Mouse (Mus musculus): Measurements from ENCODE around the gene Dda1. TPM values are rescaled to one million over a fixed set of nuclear protein-coding genes. Genes with fewer than 3 reads are reported as not detected.

Gene Dda1
- polyA plus RNA-seq, 1 experiment from 2014 or later = 169 TPM

- Histone ChIP-seq H3K36me3 (peaks cover 69% of the 10 kb centered on the region), H3K4me3 (peak overlapping the region; percentile 96; the same call in 1 of the 2 replicates)
- DNase-seq (ENCODE audit: low spot score) = no peak
These were observed 1.9 kb downstream of the Dda1 start for GRCm38 (mm10) chr8:71470913-71471255.

GRCm38 (mm10) chr8:71471861-71472260 is 2.9 kb downstream of the Dda1 start:
- 94% methylated on average over 17 of the region's 17 CpGs for WGBS
- Histone ChIP-seq H3K4me3 (no peak overlapping the region), H3K4me1 (replicated peaks) (peaks cover 43% of the 10 kb centered on the region), H3K36me3 (peaks cover 62% of the 10 kb centered on the region), H3K27me3 (ENCODE audit: insufficient read depth, poor library complexity, severe bottlenecking) (no peaks in the 10 kb centered on the region), H3K9me3 (no peaks in the 10 kb centered on the region), H3K27ac (no peak overlapping the region)
- DNase-seq (ENCODE audit: low spot score) = no peak

More at GRCm38 (mm10) chr8:71470913-71471255, 1.9 kb downstream of the Dda1 start:
- Histone ChIP-seq H3K27ac (no peak overlapping the region), H3K9me3 (no peaks in the 10 kb centered on the region), H3K4me1 (replicated peaks) (peaks cover 35% of the 10 kb centered on the region), H3K27me3 (ENCODE audit: insufficient read depth, poor library complexity, severe bottlenecking) (no peaks in the 10 kb centered on the region)
- WGBS = 83% methylated on average over 5 of the region's 5 CpGs

GRCm38 (mm10) chr8:71472601-71473386 is 3.8 kb downstream of the Dda1 start:
- Histone ChIP-seq H3K27me3 (ENCODE audit: insufficient read depth, poor library complexity, severe bottlenecking) (peaks cover 6% of the 10 kb centered on the region; the same call in 1 of the 2 replicates), H3K4me1 (replicated peaks) (peaks cover 52% of the 10 kb centered on the region), H3K36me3 (peaks cover 58% of the 10 kb centered on the region), H3K4me3 (no peak overlapping the region), H3K9me3 (no peaks in the 10 kb centered on the region), H3K27ac (no peak overlapping the region)
- no peak for DNase-seq (ENCODE audit: low spot score)
- 82% methylated on average over 8 of the region's 8 CpGs for WGBS

GRCm38 (mm10) chr8:71474344-71474743 is 5.3 kb downstream of the Dda1 start:
- DNase-seq (ENCODE audit: low spot score) = no peak
- H3K4me1 ChIP-seq (replicated peaks) = peaks cover 51% of the 10 kb centered on the region
- 95% methylated on average over 18 of the region's 18 CpGs for WGBS
- H3K36me3 ChIP-seq = peaks cover 71% of the 10 kb centered on the region
- H3K9me3 ChIP-seq = no peaks in the 10 kb centered on the region
- H3K27me3 ChIP-seq (ENCODE audit: insufficient read depth, poor library complexity, severe bottlenecking) = peaks cover 20% of the 10 kb centered on the region
- H3K27ac ChIP-seq = no peak overlapping the region
- H3K4me3 ChIP-seq = no peak overlapping the region

- no peak for DNase-seq (ENCODE audit: low spot score)
- H3K27me3 ChIP-seq (ENCODE audit: insufficient read depth, poor library complexity, severe bottlenecking) = peaks cover 22% of the 10 kb centered on the region
- H3K36me3 ChIP-seq = peaks cover 78% of the 10 kb centered on the region
- no peaks in the 10 kb centered on the region for H3K9me3 ChIP-seq
- H3K4me3 ChIP-seq = peak overlapping the region; percentile 65
- WGBS = 88% methylated on average over 25 of the region's 25 CpGs
- peak overlapping the region; percentile 89; the same call in 1 of the 2 replicates for H3K27ac ChIP-seq
- peaks cover 45% of the 10 kb centered on the region for H3K4me1 ChIP-seq (replicated peaks)
These were observed 6.0 kb downstream of the Dda1 start for GRCm38 (mm10) chr8:71474785-71475701.

GRCm38 (mm10) chr8:71475702-71476075 is 6.7 kb downstream of the Dda1 start:
- peaks cover 26% of the 10 kb centered on the region for H3K27me3 ChIP-seq (ENCODE audit: insufficient read depth, poor library complexity, severe bottlenecking)
- WGBS = 34% methylated on average over 4 of the region's 4 CpGs

GRCm38 (mm10) chr8:71476099-71476940 is 7.3 kb downstream of the Dda1 start:
- H3K4me3 ChIP-seq = peak overlapping the region; percentile 65
- WGBS = under 1% methylated on average over 120 of the region's 121 CpGs
- peak; percentile 78 for DNase-seq (ENCODE audit: low spot score)
- H3K9me3 ChIP-seq = no peaks in the 10 kb centered on the region
- H3K36me3 ChIP-seq = peaks cover 80% of the 10 kb centered on the region
- peak overlapping the region; percentile 89 for H3K27ac ChIP-seq
- H3K4me1 ChIP-seq (replicated peaks) = peaks cover 46% of the 10 kb centered on the region
- peaks cover 33% of the 10 kb centered on the region for H3K27me3 ChIP-seq (ENCODE audit: insufficient read depth, poor library complexity, severe bottlenecking)

More at GRCm38 (mm10) chr8:71475702-71476075, 6.7 kb downstream of the Dda1 start:
- no peak for DNase-seq (ENCODE audit: low spot score)
- Histone ChIP-seq H3K4me3 (peak overlapping the region; percentile 65), H3K27ac (peak overlapping the region; percentile 89), H3K9me3 (no peaks in the 10 kb centered on the region), H3K4me1 (replicated peaks) (peaks cover 42% of the 10 kb centered on the region), H3K36me3 (peaks cover 80% of the 10 kb centered on the region)

GRCm38 (mm10) chr8:71477196-71477845 is 8.3 kb downstream of the Dda1 start:
- Histone ChIP-seq H3K27me3 (ENCODE audit: insufficient read depth, poor library complexity, severe bottlenecking) (peaks cover 43% of the 10 kb centered on the region), H3K4me3 (peak overlapping the region; percentile 65), H3K27ac (peak overlapping the region; percentile 89; the same call in 1 of the 2 replicates), H3K9me3 (no peaks in the 10 kb centered on the region), H3K36me3 (peaks cover 80% of the 10 kb centered on the region), H3K4me1 (replicated peaks) (peaks cover 54% of the 10 kb centered on the region)
- peak; percentile 50 for DNase-seq (ENCODE audit: low spot score)
- 36% methylated on average over 14 of the region's 14 CpGs for WGBS

- DNase-seq (ENCODE audit: low spot score) = no peak
- H3K4me3 ChIP-seq = peak overlapping the region; percentile 16; the same call in 1 of the 2 replicates
- H3K36me3 ChIP-seq = peaks cover 80% of the 10 kb centered on the region
- no peak overlapping the region for H3K27ac ChIP-seq
- peaks cover 44% of the 10 kb centered on the region for H3K27me3 ChIP-seq (ENCODE audit: insufficient read depth, poor library complexity, severe bottlenecking)
- no peaks in the 10 kb centered on the region for H3K9me3 ChIP-seq
- WGBS = 94% methylated on average over 11 of the region's 11 CpGs
- peaks cover 61% of the 10 kb centered on the region for H3K4me1 ChIP-seq (replicated peaks)
These were observed 9.9 kb downstream of the Dda1 start for GRCm38 (mm10) chr8:71478943-71479342.

GRCm38 (mm10) chr8:71483932-71484331 is 14.9 kb downstream of the Dda1 start:
- Histone ChIP-seq H3K27ac (no peak overlapping the region), H3K4me3 (0 out of 2 replicates have a peak overlapping the region, but pooled peaks have one; percentile 97), H3K27me3 (ENCODE audit: insufficient read depth, poor library complexity, severe bottlenecking) (peaks cover 32% of the 10 kb centered on the region), H3K4me1 (replicated peaks) (peaks cover 61% of the 10 kb centered on the region), H3K36me3 (peaks cover 59% of the 10 kb centered on the region), H3K9me3 (no peaks in the 10 kb centered on the region)
- WGBS = 53% methylated on average over 8 of the region's 8 CpGs
- peak; percentile 52 for DNase-seq (ENCODE audit: low spot score)

GRCm38 (mm10) chr8:71484736-71485135 is 15.7 kb downstream of the Dda1 start:
- H3K36me3 ChIP-seq = peaks cover 51% of the 10 kb centered on the region
- H3K27ac ChIP-seq = 0 out of 2 replicates have a peak overlapping the region, but pooled peaks have one; percentile 99
- H3K9me3 ChIP-seq = no peaks in the 10 kb centered on the region
- DNase-seq (ENCODE audit: low spot score) = no peak
- H3K4me3 ChIP-seq = peak overlapping the region; percentile 97
- WGBS = 92% methylated on average over 19 of the region's 19 CpGs
- peaks cover 68% of the 10 kb centered on the region for H3K4me1 ChIP-seq (replicated peaks)
- peaks cover 26% of the 10 kb centered on the region for H3K27me3 ChIP-seq (ENCODE audit: insufficient read depth, poor library complexity, severe bottlenecking)
